Mouse (Mus musculus): ENCODE measurements at regions not wholly inside any gene's neighbourhood (a gene's known extent, or its start where the extent isn't known, plus 50 kb on each side); places are given as distances from the start of the nearest gene placed in this dataset.

GRCm38 (mm10) chr16:75088701-75089100 is 497.2 kb downstream of the Lipi start:
- Histone ChIP-seq H3K27me3 (ENCODE audit: control insufficient read depth, insufficient read depth, low read length) (no peaks in the 10 kb centered on the region), H3K4me1 (ENCODE audit: control insufficient read depth, insufficient read depth, low read length) (peaks cover 17% of the 10 kb centered on the region), H3K9me3 (ENCODE audit: control insufficient read depth, low read length) (no peaks in the 10 kb centered on the region), H3K27ac (replicated peaks; ENCODE audit: low read depth, low read length) (no peak overlapping the region), H3K36me3 (ENCODE audit: control insufficient read depth, insufficient read depth, low read length) (no peaks in the 10 kb centered on the region), H3K4me2 (replicated peaks; ENCODE audit: low read depth, low read length, severe bottlenecking) (no peak overlapping the region), H3K4me3 (replicated peaks; ENCODE audit: low read length) (no peak overlapping the region), H3K9ac (ENCODE audit: low read depth, low read length, severe bottlenecking) (no peak overlapping the region)
- ATAC-seq (ENCODE audit: low FRiP score, low read depth): no peak
- no peak for TF ChIP-seq POLR2A (IDR thresholded peaks at IDR 0.05; ENCODE audit: borderline replicate concordance, extremely low read depth, insufficient read depth, insufficient read length)
- 89% methylated on average over 5 of the region's 5 CpGs for WGBS
- no peak for DNase-seq (ENCODE audit: low spot score)

- no peaks in the 10 kb centered on the region for H3K36me3 ChIP-seq (ENCODE audit: control insufficient read depth, insufficient read depth, low read length)
- no peaks in the 10 kb centered on the region for H3K9me3 ChIP-seq (ENCODE audit: control insufficient read depth, low read length)
- H3K4me1 ChIP-seq (ENCODE audit: control insufficient read depth, insufficient read depth, low read length): no peaks in the 10 kb centered on the region
- DNase-seq (ENCODE audit: low spot score) (no peak), ATAC-seq (ENCODE audit: low FRiP score, low read depth) (no peak)
- H3K27ac ChIP-seq (replicated peaks; ENCODE audit: low read depth, low read length): no peak overlapping the region
- TF ChIP-seq POLR2A (IDR thresholded peaks at IDR 0.05; ENCODE audit: borderline replicate concordance, extremely low read depth, insufficient read depth, insufficient read length): no peak
- no peak overlapping the region for H3K9ac ChIP-seq (ENCODE audit: low read depth, low read length, severe bottlenecking)
- no peak overlapping the region for H3K4me3 ChIP-seq (replicated peaks; ENCODE audit: low read length)
- H3K4me2 ChIP-seq (replicated peaks; ENCODE audit: low read depth, low read length, severe bottlenecking): no peak overlapping the region
- WGBS: 77% methylated on average over 5 of the region's 5 CpGs
- no peaks in the 10 kb centered on the region for H3K27me3 ChIP-seq (ENCODE audit: control insufficient read depth, insufficient read depth, low read length)
These were observed 520.6 kb downstream of the Lipi start for GRCm38 (mm10) chr16:75065281-75065680.

GRCm38 (mm10) chr16:75052953-75053352 is 532.9 kb downstream of the Lipi start:
- no peak overlapping the region for H3K9ac ChIP-seq (ENCODE audit: low read depth, low read length, severe bottlenecking)
- H3K4me1 ChIP-seq (ENCODE audit: control insufficient read depth, insufficient read depth, low read length): no peaks in the 10 kb centered on the region
- no peak overlapping the region for H3K4me3 ChIP-seq (replicated peaks; ENCODE audit: low read length)
- TF ChIP-seq POLR2A (IDR thresholded peaks at IDR 0.05; ENCODE audit: borderline replicate concordance, extremely low read depth, insufficient read depth, insufficient read length): no peak
- peak; percentile 44 for DNase-seq (ENCODE audit: low spot score)
- H3K36me3 ChIP-seq (ENCODE audit: control insufficient read depth, insufficient read depth, low read length): no peaks in the 10 kb centered on the region
- no peak for ATAC-seq (ENCODE audit: low FRiP score, low read depth)
- no peak overlapping the region for H3K4me2 ChIP-seq (replicated peaks; ENCODE audit: low read depth, low read length, severe bottlenecking)
- no peaks in the 10 kb centered on the region for H3K27me3 ChIP-seq (ENCODE audit: control insufficient read depth, insufficient read depth, low read length)
- H3K9me3 ChIP-seq (ENCODE audit: control insufficient read depth, low read length): no peaks in the 10 kb centered on the region
- no peak overlapping the region for H3K27ac ChIP-seq (replicated peaks; ENCODE audit: low read depth, low read length)

GRCm38 (mm10) chr16:75045969-75046368 is 539.9 kb downstream of the Lipi start:
- Histone ChIP-seq H3K4me1 (ENCODE audit: control insufficient read depth, insufficient read depth, low read length) (no peaks in the 10 kb centered on the region), H3K4me2 (replicated peaks; ENCODE audit: low read depth, low read length, severe bottlenecking) (no peak overlapping the region), H3K9me3 (ENCODE audit: control insufficient read depth, low read length) (no peaks in the 10 kb centered on the region), H3K9ac (ENCODE audit: low read depth, low read length, severe bottlenecking) (no peak overlapping the region), H3K27me3 (ENCODE audit: control insufficient read depth, insufficient read depth, low read length) (no peaks in the 10 kb centered on the region), H3K4me3 (replicated peaks; ENCODE audit: low read length) (no peak overlapping the region), H3K36me3 (ENCODE audit: control insufficient read depth, insufficient read depth, low read length) (no peaks in the 10 kb centered on the region), H3K27ac (replicated peaks; ENCODE audit: low read depth, low read length) (no peak overlapping the region)
- TF ChIP-seq POLR2A (IDR thresholded peaks at IDR 0.05; ENCODE audit: borderline replicate concordance, extremely low read depth, insufficient read depth, insufficient read length): no peak
- 90% methylated on average over 2 of the region's 2 CpGs for WGBS
- ATAC-seq (ENCODE audit: low FRiP score, low read depth): no peak
- no peak for DNase-seq (ENCODE audit: low spot score)

All from limb, embryonic 14.5 days (tissue).